Mouse (Mus musculus): ENCODE results near the gene Traf5. TPM values are rescaled to one million over a fixed set of nuclear protein-coding genes. Genes with fewer than 3 reads are reported as not detected.

Traf5 gene
- polyA plus RNA-seq, 1 experiment: 23.5 TPM

DNA sequence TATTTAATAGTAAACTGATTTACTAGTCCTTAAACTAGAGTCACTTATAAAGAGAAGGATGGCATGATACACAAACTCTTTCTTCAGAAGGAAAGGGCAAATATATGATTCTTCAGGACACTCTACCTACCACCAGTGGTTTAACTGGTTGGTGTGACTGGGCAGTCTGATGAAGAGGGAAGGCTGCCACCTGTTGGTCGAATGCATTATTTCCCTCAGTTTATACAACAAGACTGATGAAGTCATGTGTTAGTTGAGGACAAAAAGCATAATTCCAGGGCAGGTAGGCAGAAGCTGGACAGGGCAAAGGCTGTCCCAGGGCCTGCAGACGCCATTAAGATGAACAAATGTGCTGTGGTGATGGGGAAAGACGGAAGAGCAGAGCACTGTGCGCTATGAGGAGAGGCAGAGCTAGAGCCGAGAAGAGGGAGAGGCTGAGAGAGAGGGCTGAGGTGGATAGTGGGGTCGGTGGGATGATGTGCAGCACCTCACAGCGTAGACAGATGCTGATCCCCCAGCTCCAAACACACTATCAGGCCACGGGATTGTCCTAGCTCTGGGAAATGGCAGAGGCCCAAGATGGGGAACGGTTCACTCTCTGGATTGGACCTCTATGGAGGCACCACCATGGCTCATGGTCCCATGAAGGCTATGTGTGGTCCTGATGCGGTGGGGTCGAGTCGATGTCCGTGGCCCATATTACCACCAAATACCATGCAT, 2.3 kb upstream of the Traf5 start:
- Histone ChIP-seq H3K4me3 (replicated peaks; ENCODE audit: extremely low read depth, low read depth, low read length) (no peak overlapping the region), H3K4me1 (ENCODE audit: control insufficient read depth, insufficient read depth, low read length) (peaks cover 7% of the 10 kb centered on the region)
- peak; percentile 58 for TF ChIP-seq CTCF (IDR thresholded peaks at IDR 0.05; ENCODE audit: insufficient read depth, low read length)
- no peak for TF ChIP-seq POLR2A (IDR thresholded peaks at IDR 0.05; ENCODE audit: borderline replicate concordance, extremely low read depth, low read depth, low read length)
- DNase-seq: peak; percentile 61
- 55% methylated on average over 13 of the region's 13 CpGs for WGBS

DNA sequence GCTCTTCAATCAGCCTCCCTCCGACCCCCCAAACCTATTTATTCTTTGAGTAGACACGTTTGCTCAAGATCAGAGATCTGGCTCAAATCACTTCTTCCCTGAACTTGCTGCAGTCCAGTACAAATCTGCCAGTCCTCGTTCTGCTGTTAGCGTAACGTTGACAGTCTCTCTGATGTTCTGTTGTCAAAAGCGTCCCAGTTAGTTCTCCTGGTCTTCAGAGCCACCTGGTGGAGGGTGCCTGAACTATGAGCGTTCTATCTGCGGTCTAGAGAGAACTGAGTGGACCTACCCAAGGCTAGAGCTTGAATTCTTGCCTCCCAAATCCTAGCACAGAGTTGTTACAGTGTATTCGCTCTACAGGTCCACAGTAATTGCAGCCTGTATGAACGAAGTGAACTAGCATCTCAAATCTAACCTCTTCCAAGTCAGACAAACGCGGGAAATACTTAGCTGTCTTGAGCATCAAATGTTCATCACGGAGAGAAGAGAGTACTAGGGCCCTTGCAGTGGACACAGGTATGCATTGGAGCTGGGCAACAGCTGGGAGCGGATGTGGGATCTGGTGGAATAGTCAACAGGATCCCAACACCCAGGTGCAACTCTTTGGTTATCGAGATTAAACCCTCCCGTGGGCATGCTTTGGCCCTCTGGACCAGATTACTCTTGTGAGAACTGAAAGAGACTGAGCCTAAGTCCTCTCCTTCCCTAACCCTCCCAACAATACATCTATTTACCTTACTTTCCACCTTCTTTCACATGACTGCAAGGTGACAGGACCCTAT, 711 bp upstream of the Traf5 start:
- Histone ChIP-seq H3K4me3 (replicated peaks; ENCODE audit: extremely low read depth, low read depth, low read length) (peak overlapping the region; percentile 10), H3K4me1 (ENCODE audit: control insufficient read depth, insufficient read depth, low read length) (peaks cover 8% of the 10 kb centered on the region)
- TF ChIP-seq POLR2A (IDR thresholded peaks at IDR 0.05; ENCODE audit: borderline replicate concordance, extremely low read depth, low read depth, low read length) (no peak), CTCF (IDR thresholded peaks at IDR 0.05; ENCODE audit: insufficient read depth, low read length) (peak; percentile 91)
- DNase-seq: peak; percentile 80
- WGBS: 30% methylated on average over 16 of the region's 16 CpGs

DNA sequence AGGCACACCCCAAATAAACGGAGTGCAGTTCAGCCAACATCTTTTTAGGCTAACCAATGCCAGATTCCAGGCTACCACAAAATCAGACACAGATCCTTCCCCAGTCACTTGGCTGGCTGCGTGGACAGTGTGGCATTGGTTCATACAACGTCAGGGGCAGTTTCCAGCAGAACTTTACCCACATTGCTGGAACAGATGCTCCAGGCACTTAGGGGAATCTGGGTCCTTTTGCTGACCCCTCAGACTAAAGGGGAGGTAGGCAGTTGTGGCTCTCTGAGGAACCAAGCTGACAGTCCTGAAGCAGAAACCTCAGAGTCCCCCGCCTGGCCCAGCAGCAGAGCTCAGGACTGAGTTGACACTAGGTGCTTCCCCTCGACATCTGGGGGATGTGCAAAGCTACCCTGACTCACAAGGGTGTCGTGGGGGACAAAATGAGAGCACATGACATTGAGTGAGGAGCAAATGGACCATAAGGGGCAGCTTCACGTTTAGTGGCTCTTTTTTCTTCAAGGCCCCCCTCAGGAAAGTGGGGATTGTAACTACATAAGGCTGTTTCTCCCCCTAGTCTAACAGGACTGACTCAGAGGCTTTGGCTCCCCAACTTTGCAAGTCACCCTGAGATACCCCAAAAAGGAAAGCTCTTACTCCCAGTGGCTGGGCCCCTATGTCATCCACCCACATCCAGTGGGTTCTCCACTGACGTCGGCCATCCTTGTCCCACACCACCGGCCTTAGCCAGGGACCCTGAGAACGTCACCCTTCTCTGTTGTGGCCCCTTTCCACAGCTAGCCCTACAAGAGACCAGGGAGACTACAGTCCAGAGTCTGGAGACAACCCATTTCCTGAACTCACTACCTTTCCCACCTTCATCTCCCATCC, 1.4 kb downstream of the Traf5 start:
- no peak for DNase-seq
- 41% methylated on average over 11 of the region's 11 CpGs for WGBS
- Histone ChIP-seq H3K4me3 (replicated peaks; ENCODE audit: extremely low read depth, low read depth, low read length) (peak overlapping the region; percentile 53), H3K4me1 (ENCODE audit: control insufficient read depth, insufficient read depth, low read length) (peaks cover 20% of the 10 kb centered on the region)
- TF ChIP-seq POLR2A (IDR thresholded peaks at IDR 0.05; ENCODE audit: borderline replicate concordance, extremely low read depth, low read depth, low read length): no peak
- no peak for TF ChIP-seq CTCF (IDR thresholded peaks at IDR 0.05; ENCODE audit: insufficient read depth, low read length)

DNA sequence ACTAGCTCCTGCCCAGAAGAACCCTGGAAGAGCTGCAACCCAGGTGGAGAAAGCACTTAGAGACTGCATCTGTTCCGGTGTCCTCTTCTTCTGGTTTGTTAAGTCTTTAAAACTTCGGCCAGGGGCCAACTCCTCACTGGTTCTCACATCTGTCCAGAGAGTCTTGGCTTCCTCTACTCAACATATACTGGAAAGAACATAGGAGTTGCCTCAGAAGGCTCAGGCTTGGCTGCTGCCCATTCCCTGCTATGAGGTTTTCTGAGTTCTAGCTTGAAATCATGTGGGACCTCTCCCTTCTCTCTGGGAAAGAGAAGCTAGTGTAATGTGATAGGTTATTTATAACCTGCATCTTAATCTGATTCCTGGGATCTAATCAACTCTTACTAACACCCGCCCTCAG, 2.1 kb downstream of the Traf5 start:
- DNase-seq: no peak
- peak overlapping the region; percentile 22 for H3K4me3 ChIP-seq (replicated peaks; ENCODE audit: extremely low read depth, low read depth, low read length)
- 50% methylated on average over 3 of the region's 3 CpGs for WGBS
- peaks cover 22% of the 10 kb centered on the region for H3K4me1 ChIP-seq (ENCODE audit: control insufficient read depth, insufficient read depth, low read length)
- TF ChIP-seq POLR2A (IDR thresholded peaks at IDR 0.05; ENCODE audit: borderline replicate concordance, extremely low read depth, low read depth, low read length) (no peak), CTCF (IDR thresholded peaks at IDR 0.05; ENCODE audit: insufficient read depth, low read length) (no peak)

DNA sequence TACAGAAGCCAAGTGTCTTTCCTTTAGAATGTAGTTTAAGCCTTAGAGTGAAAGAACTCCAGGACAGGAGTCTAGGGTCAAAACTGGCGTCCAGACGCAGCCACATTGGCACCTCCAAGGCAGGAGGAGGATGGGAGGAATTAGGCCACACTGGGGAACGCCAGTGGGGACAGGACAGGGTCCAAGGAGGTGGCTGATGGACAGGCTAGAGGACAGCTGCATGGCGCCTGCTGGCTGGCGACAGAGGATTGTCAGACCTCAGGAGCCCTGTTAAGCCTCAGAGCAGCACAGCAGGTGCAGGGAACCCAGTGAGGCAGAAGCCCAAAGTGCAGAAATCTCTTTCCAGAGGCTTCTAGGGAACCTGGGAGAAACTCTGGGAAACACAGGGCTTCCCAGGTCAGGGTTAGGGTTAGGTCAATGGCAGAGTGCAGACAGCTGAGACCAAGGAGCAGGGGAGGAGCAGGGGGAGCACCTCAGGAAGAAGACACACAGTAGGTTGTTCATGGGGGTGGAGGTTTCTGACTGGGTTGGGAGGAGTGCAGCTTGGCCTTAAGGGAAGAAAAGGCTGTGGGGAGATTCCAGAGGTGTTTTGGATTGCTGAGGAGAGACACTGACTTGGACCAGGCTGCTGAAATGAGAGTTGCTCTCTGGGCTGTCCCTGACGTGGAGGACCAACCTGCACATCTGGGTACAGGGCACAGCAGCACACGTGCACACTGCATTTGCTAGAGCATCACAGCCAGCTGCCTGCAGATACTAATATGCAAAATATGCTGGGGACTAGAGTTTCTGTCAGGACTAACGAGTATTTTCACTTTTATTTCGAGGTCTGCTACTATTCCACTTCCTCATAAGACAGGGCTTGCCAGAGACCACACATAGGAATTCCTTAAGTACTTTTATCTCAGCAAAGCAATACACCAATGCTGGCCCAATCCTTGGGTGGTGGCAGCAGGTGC, 2.9 kb downstream of the Traf5 start:
- 63% methylated on average over 9 of the region's 9 CpGs for WGBS
- no peak for DNase-seq
- peaks cover 22% of the 10 kb centered on the region for H3K4me1 ChIP-seq (ENCODE audit: control insufficient read depth, insufficient read depth, low read length)
- H3K4me3 ChIP-seq (replicated peaks; ENCODE audit: extremely low read depth, low read depth, low read length): no peak overlapping the region
- TF ChIP-seq POLR2A (IDR thresholded peaks at IDR 0.05; ENCODE audit: borderline replicate concordance, extremely low read depth, low read depth, low read length) (no peak), CTCF (IDR thresholded peaks at IDR 0.05; ENCODE audit: insufficient read depth, low read length) (no peak)

DNA sequence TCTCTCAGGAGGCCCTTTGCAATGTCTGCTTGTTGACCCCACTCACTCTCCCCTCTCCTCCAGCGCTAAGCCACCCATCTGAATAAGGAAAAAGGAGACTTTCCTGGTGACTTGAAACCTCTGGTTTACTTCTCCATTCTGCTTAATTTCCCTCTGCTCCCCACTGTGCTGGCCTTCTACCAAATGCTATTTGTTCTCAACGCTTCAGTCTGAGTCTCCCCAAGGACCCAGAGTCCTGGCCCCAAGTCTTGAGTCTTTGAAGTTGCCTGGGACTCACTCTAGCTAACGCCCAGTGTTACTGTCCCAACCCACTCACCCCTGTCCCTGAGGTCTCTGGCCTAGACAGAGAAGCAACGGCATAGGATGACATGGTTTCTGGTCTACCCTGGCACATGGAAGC, 4.3 kb downstream of the Traf5 start:
- H3K4me1 ChIP-seq (ENCODE audit: control insufficient read depth, insufficient read depth, low read length): peaks cover 22% of the 10 kb centered on the region
- TF ChIP-seq CTCF (IDR thresholded peaks at IDR 0.05; ENCODE audit: insufficient read depth, low read length) (no peak), POLR2A (IDR thresholded peaks at IDR 0.05; ENCODE audit: borderline replicate concordance, extremely low read depth, low read depth, low read length) (no peak)
- DNase-seq: no peak
- no peak overlapping the region for H3K4me3 ChIP-seq (replicated peaks; ENCODE audit: extremely low read depth, low read depth, low read length)
- WGBS: 67% methylated on average over 4 of the region's 4 CpGs

DNA sequence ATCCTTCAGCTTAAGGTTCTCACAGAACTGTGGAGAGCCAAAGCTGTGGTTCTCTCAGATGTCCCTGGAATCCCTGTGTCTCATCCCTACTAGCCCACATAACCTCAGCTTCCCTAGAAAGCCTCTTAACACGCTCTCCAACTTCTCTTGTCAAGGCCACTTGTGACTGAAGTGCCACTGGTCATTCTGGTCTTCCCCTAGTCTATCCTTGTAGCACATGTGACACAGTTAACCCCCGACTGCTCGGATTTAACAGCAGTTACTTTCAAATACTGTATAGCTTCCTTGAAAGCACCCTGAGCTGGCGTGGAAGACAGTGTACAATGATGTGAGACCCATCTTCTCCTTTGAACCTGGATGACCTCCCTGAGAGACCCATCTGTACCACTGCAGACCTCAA, 5.3 kb downstream of the Traf5 start:
- no peak for DNase-seq
- H3K4me3 ChIP-seq (replicated peaks; ENCODE audit: extremely low read depth, low read depth, low read length): no peak overlapping the region
- TF ChIP-seq CTCF (IDR thresholded peaks at IDR 0.05; ENCODE audit: insufficient read depth, low read length) (no peak), POLR2A (IDR thresholded peaks at IDR 0.05; ENCODE audit: borderline replicate concordance, extremely low read depth, low read depth, low read length) (no peak)
- WGBS: 53% methylated on average over 4 of the region's 4 CpGs
- H3K4me1 ChIP-seq (ENCODE audit: control insufficient read depth, insufficient read depth, low read length): peaks cover 22% of the 10 kb centered on the region

DNA sequence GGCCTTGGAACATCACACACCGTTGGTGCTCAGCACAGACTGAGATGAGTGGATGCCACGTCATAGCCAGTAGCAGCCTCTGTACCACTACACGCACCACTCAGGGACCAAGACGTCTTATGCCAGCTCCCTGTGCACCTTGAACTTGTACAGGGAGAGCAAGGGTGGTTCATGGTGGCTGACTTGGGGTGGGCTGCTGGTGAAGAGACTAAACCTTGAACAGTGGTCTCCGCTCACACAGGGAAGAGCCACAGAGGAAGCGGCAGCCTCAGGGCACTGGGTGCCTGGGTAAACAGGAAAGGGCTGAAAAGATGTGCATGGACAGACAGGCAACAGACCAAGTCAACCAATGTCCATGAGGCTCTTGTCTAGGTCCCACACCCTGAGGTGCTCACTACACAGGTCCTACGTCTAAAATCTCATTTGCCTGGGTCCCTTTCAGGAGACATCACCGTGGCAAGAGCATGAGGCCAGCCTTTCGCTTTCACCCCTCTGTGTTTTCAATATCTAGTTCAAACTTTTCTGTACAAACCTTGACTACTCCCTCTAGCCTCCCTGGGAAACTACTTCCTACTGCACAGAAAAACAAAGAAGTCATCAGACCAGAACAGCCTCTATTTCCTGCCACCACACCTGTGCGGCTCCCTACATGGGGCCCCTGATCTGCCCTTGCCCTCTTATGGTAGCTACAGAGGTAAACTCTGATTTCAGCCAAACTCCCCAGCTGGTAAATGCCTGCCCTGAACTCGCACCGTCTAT, 5.9 kb downstream of the Traf5 start:
- H3K4me1 ChIP-seq (ENCODE audit: control insufficient read depth, insufficient read depth, low read length): peaks cover 22% of the 10 kb centered on the region
- no peak for DNase-seq
- H3K4me3 ChIP-seq (replicated peaks; ENCODE audit: extremely low read depth, low read depth, low read length): no peak overlapping the region
- no peak for TF ChIP-seq CTCF (IDR thresholded peaks at IDR 0.05; ENCODE audit: insufficient read depth, low read length)
- TF ChIP-seq POLR2A (IDR thresholded peaks at IDR 0.05; ENCODE audit: borderline replicate concordance, extremely low read depth, low read depth, low read length): no peak
- WGBS: 43% methylated on average over 12 of the region's 12 CpGs
